Mouse (Mus musculus) left cerebral cortex, adult 9 months (tissue): ENCODE data around the gene Soat2.
A peak's percentile ranks its signal among the peaks of the same experiment; 100 is the strongest.

Experiments used
- DNase-seq, 2 experiments: peaks; one replicate each; pipeline ENCODE4 v3.0.0; 2022; ENCODE audit warnings: low spot score in 2 of 2

Gene Soat2

GRCm38 (mm10) chr15:102150301-102151135 lies at the start of gene Soat2:
Gene Soat2, plus strand, starts transcription at chr15:102150526.
- DNase-seq: no peak

- DNase-seq: no peak
These were observed 49.2 kb upstream of the Soat2 start for GRCm38 (mm10) chr15:102100996-102101671.

- DNase-seq: no peak
These were observed 48.4 kb upstream of the Soat2 start for GRCm38 (mm10) chr15:102101672-102102541.

GRCm38 (mm10) chr15:102102548-102103121 lies 47.7 kb upstream of the Soat2 start:
- DNase-seq: no peak

GRCm38 (mm10) chr15:102103371-102103946 lies 46.9 kb upstream of the Soat2 start:
- DNase-seq: no peak

- no peak for DNase-seq
These were observed 46.3 kb upstream of the Soat2 start for GRCm38 (mm10) chr15:102103947-102104555.

- no peak for DNase-seq
These were observed 45.0 kb upstream of the Soat2 start for GRCm38 (mm10) chr15:102105360-102105759.

GRCm38 (mm10) chr15:102105764-102106730 lies 44.3 kb upstream of the Soat2 start:
- no peak for DNase-seq

GRCm38 (mm10) chr15:102106754-102107456 lies 43.4 kb upstream of the Soat2 start:
- DNase-seq: no peak

GRCm38 (mm10) chr15:102107689-102108573 lies 42.4 kb upstream of the Soat2 start:
- DNase-seq: peak in 1 of 2 experiments; percentile 79

GRCm38 (mm10) chr15:102108651-102109525 lies 41.4 kb upstream of the Soat2 start:
- peak in 1 of 2 experiments; percentile 87 for DNase-seq

- DNase-seq: no peak
These were observed 40.1 kb upstream of the Soat2 start for GRCm38 (mm10) chr15:102110271-102110670.

- DNase-seq: no peak
These were observed 39.4 kb upstream of the Soat2 start for GRCm38 (mm10) chr15:102110701-102111494.

GRCm38 (mm10) chr15:102111495-102111829 lies 38.9 kb upstream of the Soat2 start:
- DNase-seq: no peak

- no peak for DNase-seq
These were observed 38.1 kb upstream of the Soat2 start for GRCm38 (mm10) chr15:102112181-102112580.

GRCm38 (mm10) chr15:102112827-102113226 lies 37.5 kb upstream of the Soat2 start:
- DNase-seq: no peak
